Mouse (Mus musculus) forebrain, postnatal 0 days (tissue): ENCODE results near the gene Pde4dip. TPM values are rescaled to one million over a fixed set of nuclear protein-coding genes. Genes with fewer than 3 reads are reported as not detected.

Experiments used
- ATAC-seq: fragments of 200-750 bp; cut with Nextera tagmentation; 2 replicates; pipeline ENCODE4 v1.8.0; 2017; ENCODE audit warnings: mild to moderate bottlenecking, moderate library complexity
- DNase-seq: peaks from one replicate; pipeline ENCODE4 v3.0.0-alpha.2; 2015
- H3K27ac ChIP-seq: fragments of 300-500 bp; sonication (generic); 2 replicates; pipeline ENCODE4 v1.5.1; 2014; ENCODE audit warnings: low read depth, mild to moderate bottlenecking, antibody characterized with exemption, low read length, moderate library complexity, mixed read lengths
- H3K27me3 ChIP-seq: fragments of 300-500 bp; sonication (generic); 2 replicates; pipeline ENCODE4 v1.6.1; 2014; ENCODE audit warnings: mild to moderate bottlenecking, low read length, mixed read lengths; ENCODE audit not compliant: insufficient read depth
- H3K36me3 ChIP-seq: fragments of 300-500 bp; sonication (generic); 2 replicates; pipeline ENCODE4 v1.6.1; 2014; ENCODE audit warnings: mild to moderate bottlenecking, moderate library complexity; ENCODE audit not compliant: insufficient read depth
- H3K4me1 ChIP-seq: fragments of 300-500 bp; sonication (generic); 2 replicates; pipeline ENCODE4 v1.6.1; 2014; ENCODE audit warnings: antibody characterized with exemption; ENCODE audit not compliant: insufficient read depth
- H3K4me2 ChIP-seq: fragments of 300-500 bp; sonication (generic); 2 replicates; pipeline ENCODE4 v1.6.1; 2014; ENCODE audit warnings: low read depth, mild to moderate bottlenecking, moderate library complexity
- H3K4me3 ChIP-seq: fragments of 300-500 bp; sonication (generic); 2 replicates; pipeline ENCODE4 v1.5.1; 2014; ENCODE audit warnings: low read depth, low read length, mixed read lengths
- H3K9ac ChIP-seq: fragments of 300-500 bp; sonication (generic); 2 replicates; pipeline ENCODE4 v1.6.1; 2014; ENCODE audit warnings: mild to moderate bottlenecking
- H3K9me3 ChIP-seq: fragments of 300-500 bp; sonication (generic); 2 replicates; pipeline ENCODE4 v1.6.1; 2016; ENCODE audit warnings: low read length
- CTCF ChIP-seq: sonication (generic); IDR thresholded peaks from 2 replicates; pipeline ENCODE4 v1.5.1; 2016; ENCODE audit warnings: antibody characterized with exemption, control low read depth, low read depth
- WGBS: fragments of 180-500 bp; shearing (Covaris S2); extraction: QIAGEN DNeasy Blood & Tissue Kit; methylation state at CpG from one replicate; pipeline ENCODE4 v1.1.7; 2014; 5-methylcytosine and 5-hydroxymethylcytosine counted together
- polyA plus RNA-seq: library from polyadenylated mRNA; unstranded; fragments of >200 nt; fragmentation: Nextera tagmentation; extraction: Ambion mirVana; gene quantifications from 2 replicates; pipeline ENCODE4 v1.2.1, GENCODE M21; 2015
- total RNA-seq: library from RNA; depleted of rRNA; stranded (reverse); fragments of >200 nt; gene quantifications from 2 replicates; pipeline ENCODE4 v1.2.3, GENCODE M21; 2014; rRNA removed

Gene Pde4dip
- total RNA-seq (92.8 and 118 TPM in 2 replicates), polyA plus RNA-seq (40.6 and 53.1 TPM in 2 replicates)

DNA sequence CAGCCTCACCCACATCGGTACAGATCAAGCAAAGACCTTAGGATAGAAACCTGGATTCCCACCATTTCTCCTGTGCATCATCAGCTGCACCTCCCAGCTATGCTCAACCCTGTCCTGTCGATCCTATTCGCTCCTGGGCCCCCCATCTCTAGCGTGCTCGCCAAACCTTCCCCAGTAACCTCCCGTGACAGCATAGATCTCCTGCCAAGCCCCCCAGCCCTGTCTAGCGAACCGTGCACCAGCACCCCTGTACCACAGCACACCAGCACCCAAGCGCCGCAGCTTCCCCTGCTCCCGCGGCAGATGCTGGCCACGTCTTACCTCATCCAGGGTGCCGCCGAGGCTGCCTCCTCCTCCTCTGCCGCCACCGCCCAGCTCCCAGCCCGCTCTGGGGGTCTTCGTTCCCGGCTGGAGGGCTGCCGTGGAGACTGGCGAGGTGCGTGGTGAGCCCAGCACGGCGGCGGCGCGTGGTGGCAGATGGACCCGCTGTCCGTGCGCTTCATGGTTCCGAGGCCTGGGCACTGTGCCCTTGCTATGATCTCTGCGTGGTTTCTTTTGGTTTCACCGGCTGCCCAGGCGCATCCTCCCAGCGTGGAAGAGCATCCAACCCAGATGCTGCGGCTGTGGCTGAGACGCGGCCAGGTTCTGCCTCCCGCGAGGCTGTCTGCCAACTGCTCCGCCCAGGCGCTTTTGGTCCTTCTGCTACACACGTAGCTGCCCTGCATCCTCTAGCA is at the start of gene Pde4dip:
Gene Pde4dip (minus strand): TSS at position 540 of the 734 bp plus-strand sequence.
- ATAC-seq = peak; percentile 82
- Histone ChIP-seq H3K4me2 (peak within 1 kb of the TSS; percentile 64), H3K4me1 (no peaks in the 10 kb centered on the region), H3K4me3 (peak within 1 kb of the TSS; percentile 69), H3K9ac (peak within 1 kb of the TSS; percentile 96), H3K9me3 (no peaks in the 10 kb centered on the region), H3K27me3 (no peaks in the 10 kb centered on the region), H3K36me3 (no peaks in the 10 kb centered on the region), H3K27ac (peak within 1 kb of the TSS; percentile 93)
- WGBS = under 1% methylated on average over 44 of the region's 44 CpGs
- no peak for TF ChIP-seq CTCF
- DNase-seq = peak; percentile 82

- Histone ChIP-seq H3K4me1 (peaks cover 21% of the 10 kb centered on the region), H3K36me3 (no peaks in the 10 kb centered on the region), H3K9ac (no peak overlapping the region), H3K4me3 (no peak overlapping the region), H3K27me3 (no peaks in the 10 kb centered on the region), H3K4me2 (no peak overlapping the region), H3K27ac (no peak overlapping the region), H3K9me3 (no peaks in the 10 kb centered on the region)
- 56% methylated on average over 6 of the region's 6 CpGs for WGBS
- no peak for ATAC-seq
- DNase-seq = no peak
- no peak for TF ChIP-seq CTCF
Measured at GRCm38 (mm10) chr3:97937945-97938266, 49.4 kb upstream of the Pde4dip start.

- H3K4me1 ChIP-seq = peaks cover 18% of the 10 kb centered on the region
- TF ChIP-seq CTCF = peak; percentile 60
- ATAC-seq = peak; percentile 47; the same call in 1 of the 2 replicates
Measured at GRCm38 (mm10) chr3:97937068-97937944, 48.8 kb upstream of the Pde4dip start.

GRCm38 (mm10) chr3:97934331-97935300 is 46.1 kb upstream of the Pde4dip start:
- Histone ChIP-seq H3K4me1 (peaks cover under 1% of the 10 kb centered on the region; the same call in 1 of the 2 replicates), H3K9ac (no peak overlapping the region), H3K36me3 (no peaks in the 10 kb centered on the region), H3K4me3 (no peak overlapping the region), H3K4me2 (no peak overlapping the region), H3K27ac (no peak overlapping the region), H3K27me3 (no peaks in the 10 kb centered on the region), H3K9me3 (no peaks in the 10 kb centered on the region)
- TF ChIP-seq CTCF = no peak
- WGBS = 87% methylated on average over 6 of the region's 6 CpGs
- DNase-seq = no peak
- ATAC-seq = no peak

More at GRCm38 (mm10) chr3:97937068-97937944, 48.8 kb upstream of the Pde4dip start:
- DNase-seq = no peak
- no peak overlapping the region for H3K4me3 ChIP-seq
- no peaks in the 10 kb centered on the region for H3K36me3 ChIP-seq
- H3K9ac ChIP-seq = no peak overlapping the region
- H3K9me3 ChIP-seq = no peaks in the 10 kb centered on the region
- no peak overlapping the region for H3K27ac ChIP-seq
- 43% methylated on average over 17 of the region's 17 CpGs for WGBS
- no peaks in the 10 kb centered on the region for H3K27me3 ChIP-seq
- H3K4me2 ChIP-seq = no peak overlapping the region

- no peaks in the 10 kb centered on the region for H3K4me1 ChIP-seq
- H3K27ac ChIP-seq = no peak overlapping the region
- DNase-seq (no peak), ATAC-seq (no peak)
- no peak overlapping the region for H3K4me2 ChIP-seq
- TF ChIP-seq CTCF = no peak
- H3K36me3 ChIP-seq = no peaks in the 10 kb centered on the region
- WGBS = 89% methylated on average over 5 of the region's 5 CpGs
- no peak overlapping the region for H3K4me3 ChIP-seq
- H3K9me3 ChIP-seq = no peaks in the 10 kb centered on the region
- no peak overlapping the region for H3K9ac ChIP-seq
- no peaks in the 10 kb centered on the region for H3K27me3 ChIP-seq
Measured at GRCm38 (mm10) chr3:97933811-97934210, 45.3 kb upstream of the Pde4dip start.

- TF ChIP-seq CTCF = no peak
- no peak overlapping the region for H3K9ac ChIP-seq
- no peaks in the 10 kb centered on the region for H3K9me3 ChIP-seq
- no peak for DNase-seq
- no peak for ATAC-seq
- WGBS = 59% methylated on average over 6 of the region's 6 CpGs
- H3K27me3 ChIP-seq = no peaks in the 10 kb centered on the region
- H3K4me2 ChIP-seq = no peak overlapping the region
- H3K27ac ChIP-seq = no peak overlapping the region
- H3K36me3 ChIP-seq = no peaks in the 10 kb centered on the region
- H3K4me1 ChIP-seq = no peaks in the 10 kb centered on the region
- H3K4me3 ChIP-seq = no peak overlapping the region
Measured at GRCm38 (mm10) chr3:97933251-97933650, 44.7 kb upstream of the Pde4dip start.
